Mouse (Mus musculus) neutrophil, adult 5-6 weeks (primary cell): ENCODE results near the gene Otogl. TPM values are rescaled to one million over a fixed set of nuclear protein-coding genes. Genes with fewer than 3 reads are reported as not detected.

ENCODE experiments used
- ATAC-seq: fragments of 151-379, 151-347 bp; 2 replicates; pipeline ENCODE4 v1.8.0; 2017; ENCODE audit warnings: mild to moderate bottlenecking, moderate TSS enrichment; ENCODE audit not compliant: insufficient number of reproducible peaks, poor library complexity, low FRiP score, severe bottlenecking; ENCODE audit errors: extremely low read depth
- total RNA-seq: library from RNA; stranded (forward); fragments of 200-1000 nt; gene quantifications from 2 replicates; pipeline ENCODE4 v1.2.3, GENCODE M21; 2017

Otogl gene
- total RNA-seq, 1 experiment from 2014 or later, result not detected

- ATAC-seq, result no peak
Measured at GRCm38 (mm10) chr10:107921134-107921533, 9.2 kb upstream of the Otogl start.

- no peak for ATAC-seq
Measured at GRCm38 (mm10) chr10:107913013-107913412, 1.1 kb upstream of the Otogl start.

GRCm38 (mm10) chr10:107906453-107906852 lies 5.5 kb downstream of the Otogl start:
- no peak for ATAC-seq

- no peak for ATAC-seq
Measured at GRCm38 (mm10) chr10:107905274-107906034, 6.5 kb downstream of the Otogl start.

- ATAC-seq, result no peak
Measured at GRCm38 (mm10) chr10:107901958-107902357, 10.0 kb downstream of the Otogl start.

- ATAC-seq, result no peak
Measured at GRCm38 (mm10) chr10:107901204-107901879, 10.6 kb downstream of the Otogl start.

GRCm38 (mm10) chr10:107899946-107900345 lies 12.0 kb downstream of the Otogl start:
- ATAC-seq, result no peak

GRCm38 (mm10) chr10:107896158-107896557 lies 15.8 kb downstream of the Otogl start:
- no peak for ATAC-seq

GRCm38 (mm10) chr10:107894663-107895581 lies 17.0 kb downstream of the Otogl start:
- no peak for ATAC-seq

- ATAC-seq, result no peak
Measured at GRCm38 (mm10) chr10:107890400-107890799, 21.5 kb downstream of the Otogl start.

- no peak for ATAC-seq
Measured at GRCm38 (mm10) chr10:107872542-107872941, 39.4 kb downstream of the Otogl start.

- no peak for ATAC-seq
Measured at GRCm38 (mm10) chr10:107872109-107872508, 39.8 kb downstream of the Otogl start.

- no peak for ATAC-seq
Measured at GRCm38 (mm10) chr10:107870540-107870939, 41.4 kb downstream of the Otogl start.

GRCm38 (mm10) chr10:107868904-107869303 lies 43.0 kb downstream of the Otogl start:
- ATAC-seq, result 0 out of 2 replicates have a peak, but pooled peaks have one; percentile 36

- no peak for ATAC-seq
Measured at GRCm38 (mm10) chr10:107867414-107867813, 44.5 kb downstream of the Otogl start.

GRCm38 (mm10) chr10:107860235-107860917 lies 51.6 kb downstream of the Otogl start:
- ATAC-seq, result no peak

GRCm38 (mm10) chr10:107859220-107859619 lies 52.7 kb downstream of the Otogl start:
- ATAC-seq, result no peak

GRCm38 (mm10) chr10:107858684-107859083 lies 53.2 kb downstream of the Otogl start:
- no peak for ATAC-seq

GRCm38 (mm10) chr10:107844906-107845305 lies 67.0 kb downstream of the Otogl start:
- ATAC-seq, result no peak
